Mouse (Mus musculus) embryo, embryonic 10 days (tissue): ENCODE measurements around the gene Cdrt4.

ENCODE experiments used
- DNase-seq: peaks from one replicate; pipeline ENCODE4 v3.0.0-alpha.2; 2015; ENCODE audit warnings: low spot score

Cdrt4 gene

DNA sequence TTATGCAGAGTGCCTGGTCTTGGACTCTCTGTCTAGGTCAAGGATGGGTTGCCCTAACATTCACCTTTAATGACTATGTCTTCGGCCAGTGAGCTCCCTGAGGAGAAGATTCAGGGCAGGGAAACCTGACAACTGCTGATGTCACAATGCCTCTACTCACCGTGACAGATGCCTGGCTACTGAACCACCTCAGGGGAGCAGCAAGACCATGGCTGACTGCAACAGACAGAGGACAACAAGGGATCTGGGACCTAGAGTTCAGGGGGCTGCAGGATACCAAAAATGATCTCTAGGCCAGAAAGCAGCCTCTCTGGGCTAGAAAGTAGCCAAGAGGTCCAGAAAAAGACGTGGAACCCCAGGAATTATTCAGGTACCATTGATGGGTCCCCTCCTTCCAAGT is at the start of gene Cdrt4:
Gene Cdrt4 (plus strand): TSS at position 182 of the 400 bp plus-strand sequence.
- no peak for DNase-seq

- peak; percentile 91 for DNase-seq
Measured at GRCm38 (mm10) chr11:62901699-62902323, 49.2 kb upstream of the Cdrt4 start.

DNA sequence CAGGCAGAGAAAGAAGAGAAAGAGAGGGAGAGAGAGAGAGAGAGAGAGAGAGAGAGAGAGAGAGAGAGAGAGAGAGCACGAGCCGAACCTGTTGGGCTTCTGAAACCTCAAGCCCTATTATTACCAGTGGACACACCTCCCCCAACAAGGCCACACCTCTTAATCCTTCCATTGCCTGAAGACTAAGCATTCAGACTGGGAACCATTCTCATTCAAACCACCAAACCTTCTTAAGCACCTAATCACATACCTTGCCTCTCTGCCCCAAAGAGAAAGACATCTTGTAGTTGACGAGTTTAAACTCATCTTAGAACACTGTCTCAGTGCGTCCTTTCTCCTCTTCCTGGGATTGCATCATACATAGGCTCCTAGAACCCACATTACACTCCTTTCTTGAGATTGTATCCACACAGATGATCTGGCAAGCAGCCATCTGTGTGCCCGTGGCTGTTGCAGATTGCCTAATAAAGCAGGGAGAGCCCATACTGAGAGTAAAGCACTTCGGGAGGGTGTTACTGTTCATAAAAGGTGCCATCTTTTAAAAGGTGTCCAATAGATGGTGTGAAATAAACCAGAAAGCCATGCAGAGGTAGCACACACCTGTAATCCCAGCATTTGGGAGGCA is 47.0 kb upstream of the Cdrt4 start:
- DNase-seq = no peak

- DNase-seq = peak; percentile 13
Measured at GRCm38 (mm10) chr11:62909720-62910306, 41.2 kb upstream of the Cdrt4 start.

- no peak for DNase-seq
Measured at GRCm38 (mm10) chr11:62911362-62911761, 39.6 kb upstream of the Cdrt4 start.

DNA sequence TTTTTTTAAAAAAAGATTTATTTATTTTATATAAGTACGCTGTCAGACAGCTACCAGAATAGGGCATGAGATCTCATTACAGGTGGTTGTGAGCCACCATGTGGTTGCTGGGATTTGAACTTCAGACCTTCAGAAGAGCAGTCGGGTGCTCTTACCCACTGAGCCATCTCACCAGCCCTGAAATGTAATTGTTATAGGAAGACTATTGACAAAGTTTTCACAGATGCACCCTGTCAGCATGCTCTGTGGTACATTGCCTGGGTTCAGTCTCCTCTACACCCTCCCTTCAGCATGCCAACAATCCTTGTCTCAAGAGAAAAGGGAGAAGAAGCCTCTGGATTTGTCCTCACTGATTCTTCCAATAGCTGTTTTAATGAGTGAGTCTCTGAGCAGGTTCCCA is 37.9 kb upstream of the Cdrt4 start:
- DNase-seq = no peak

- peak; percentile 44 for DNase-seq
Measured at GRCm38 (mm10) chr11:62914532-62914931, 36.5 kb upstream of the Cdrt4 start.

GRCm38 (mm10) chr11:62915486-62915885 is 35.5 kb upstream of the Cdrt4 start:
- DNase-seq = no peak

GRCm38 (mm10) chr11:62916765-62917164 is 34.2 kb upstream of the Cdrt4 start:
- no peak for DNase-seq

DNA sequence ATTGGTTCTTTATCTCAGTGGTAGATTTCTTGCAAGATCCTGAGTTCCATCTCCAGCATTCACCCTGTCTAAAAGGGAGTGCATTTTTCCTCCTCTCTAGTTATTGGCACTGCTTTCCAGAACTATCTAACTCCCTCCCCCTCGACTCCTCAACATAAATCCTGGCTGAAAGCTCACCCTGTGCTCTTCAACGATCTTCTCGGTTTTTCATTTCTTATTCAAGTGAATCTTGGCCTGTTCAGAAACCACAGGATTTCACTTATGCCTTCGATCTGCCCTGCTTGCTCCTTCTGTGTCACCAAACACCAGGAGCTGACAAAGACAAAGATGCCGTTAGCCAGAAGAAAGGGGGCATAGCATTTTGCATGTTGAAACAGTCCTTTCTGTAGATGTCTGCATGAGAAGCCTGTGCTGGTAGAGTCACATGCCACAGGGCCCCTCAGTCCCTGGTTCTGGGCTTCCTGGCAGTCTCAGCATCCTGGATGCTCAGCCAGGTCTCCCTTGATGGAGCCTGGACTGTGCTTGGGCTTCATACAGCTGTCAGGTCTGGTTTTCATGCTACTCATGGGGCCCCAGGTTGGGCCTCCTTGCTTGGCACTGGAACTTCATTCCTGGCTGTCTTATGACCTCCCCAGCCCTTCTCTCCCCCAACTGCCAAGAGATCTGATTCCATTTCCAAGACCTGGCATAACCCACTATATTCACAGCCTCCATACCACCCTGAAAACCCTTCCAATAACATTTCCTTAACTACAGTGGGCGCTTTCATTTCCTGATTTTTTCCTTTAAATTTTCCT is 30.8 kb upstream of the Cdrt4 start:
- DNase-seq = no peak

DNA sequence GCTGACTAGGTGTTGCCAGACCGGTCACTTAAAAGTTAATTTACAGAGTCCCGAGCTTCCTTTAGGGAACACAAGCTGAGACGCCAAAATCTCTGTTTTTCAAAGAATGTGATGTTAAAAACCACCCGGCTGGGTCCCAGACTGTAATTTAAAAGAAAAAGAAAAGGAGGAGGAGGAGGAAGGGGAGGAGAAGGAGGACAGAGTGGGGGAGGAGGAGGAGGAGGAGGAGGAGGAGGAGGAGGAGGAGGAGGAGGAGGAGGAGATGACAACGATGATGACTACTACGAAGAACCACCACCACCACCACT is 30.3 kb upstream of the Cdrt4 start:
- no peak for DNase-seq

GRCm38 (mm10) chr11:62921052-62921977 is 29.7 kb upstream of the Cdrt4 start:
- peak; percentile 96 for DNase-seq

- no peak for DNase-seq
Measured at GRCm38 (mm10) chr11:62924091-62924761, 26.8 kb upstream of the Cdrt4 start.

GRCm38 (mm10) chr11:62929799-62930198 is 21.2 kb upstream of the Cdrt4 start:
- peak; percentile 45 for DNase-seq

DNA sequence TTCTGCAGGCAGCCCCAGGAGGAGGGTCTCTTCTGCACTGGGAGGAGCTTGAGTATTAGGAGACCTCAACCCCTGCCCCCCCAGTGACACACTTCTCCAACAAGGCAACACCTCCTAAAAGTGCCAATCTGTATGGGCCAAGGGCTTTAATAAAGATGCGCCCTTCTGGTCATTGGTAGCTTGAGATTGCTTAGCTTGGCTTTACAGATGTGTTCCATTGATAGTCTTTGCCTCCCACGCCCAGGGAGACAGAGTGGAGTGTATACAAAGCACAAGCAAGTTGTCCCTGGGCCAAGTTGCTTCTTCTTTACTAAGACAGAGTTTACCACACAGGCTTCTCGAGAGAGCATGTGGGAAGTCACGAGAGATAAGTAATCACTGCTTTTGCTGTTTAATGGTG is 20.4 kb upstream of the Cdrt4 start:
- no peak for DNase-seq

GRCm38 (mm10) chr11:62931141-62931540 is 19.9 kb upstream of the Cdrt4 start:
- DNase-seq = no peak

GRCm38 (mm10) chr11:62933099-62933498 is 17.9 kb upstream of the Cdrt4 start:
- no peak for DNase-seq

DNA sequence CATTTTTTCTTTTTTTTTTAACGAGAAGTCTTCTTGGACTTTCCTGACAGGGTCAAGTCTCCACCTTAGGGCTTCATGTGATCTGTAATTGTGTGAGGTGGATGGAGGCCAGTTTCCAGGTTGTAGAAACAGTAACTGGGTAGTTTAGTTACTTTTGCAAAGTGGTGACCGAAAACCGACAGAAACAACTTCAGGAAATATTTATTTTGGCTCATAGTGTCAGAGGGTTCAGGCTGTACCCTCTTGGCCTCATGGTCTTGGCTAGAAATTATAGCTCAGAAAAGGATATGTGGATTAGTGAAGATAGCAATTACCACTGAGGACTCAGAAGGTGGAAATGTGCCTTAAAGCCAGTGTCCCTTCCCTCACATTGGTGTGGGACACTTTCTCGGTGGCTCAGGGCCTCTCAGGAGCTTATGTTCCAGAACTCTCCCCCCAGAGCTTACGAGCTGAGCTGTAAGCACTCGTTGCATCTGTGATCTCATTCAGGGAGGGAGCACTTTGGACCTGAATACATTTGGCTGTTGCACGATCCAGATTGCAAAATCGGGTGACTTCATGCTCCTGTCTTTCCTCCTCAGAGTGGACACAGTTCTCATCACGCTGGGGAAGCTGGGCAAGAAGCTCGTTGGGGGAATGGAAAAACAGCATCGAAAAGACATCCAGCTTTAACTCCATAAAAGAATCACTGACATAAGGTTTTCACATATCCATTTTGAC is 16.0 kb upstream of the Cdrt4 start:
- no peak for DNase-seq

DNA sequence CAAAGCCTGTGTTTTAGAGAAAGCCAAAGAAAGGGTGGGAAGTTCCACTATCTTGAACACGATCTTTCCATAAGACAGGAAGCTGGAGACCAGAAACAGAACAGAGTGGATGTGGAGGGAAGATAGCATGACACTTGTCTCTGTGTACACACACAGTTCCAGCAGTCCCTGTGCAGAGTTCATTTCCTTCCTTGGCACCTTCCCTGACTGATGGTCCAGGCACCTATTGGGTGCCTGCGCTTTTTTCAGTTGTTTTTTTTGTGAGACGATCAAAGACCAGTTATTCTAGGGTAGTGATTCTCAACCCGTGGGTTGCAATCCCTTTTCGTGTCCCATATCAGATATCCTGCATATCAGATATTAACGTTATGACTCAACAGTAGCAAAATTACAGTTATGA is 13.0 kb upstream of the Cdrt4 start:
- no peak for DNase-seq

DNA sequence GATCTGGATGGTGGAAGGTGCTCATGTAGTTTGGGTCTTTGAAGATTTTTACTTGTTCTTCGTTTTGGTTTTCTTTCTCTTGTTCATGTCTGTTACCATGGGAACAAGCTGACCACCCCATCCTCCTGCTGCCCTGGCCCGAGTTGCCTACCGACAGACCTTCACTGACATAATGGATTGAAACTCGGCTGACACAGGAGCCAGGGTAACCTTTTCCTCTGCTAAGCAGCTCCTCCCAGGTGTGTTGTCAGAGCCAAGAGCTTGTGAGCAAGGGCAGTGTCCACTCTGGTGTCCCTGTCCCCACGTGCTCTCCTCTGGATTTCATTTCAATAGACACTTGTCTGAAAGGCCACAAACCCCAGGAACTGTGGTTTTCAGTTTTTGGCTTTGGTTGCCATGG is 12.1 kb upstream of the Cdrt4 start:
- DNase-seq = no peak

- DNase-seq = no peak
Measured at GRCm38 (mm10) chr11:62940176-62940575, 10.8 kb upstream of the Cdrt4 start.
